Mouse (Mus musculus) cerebellum, adult 8-10 months (tissue): ENCODE measurements around the gene Slc4a1.

Experiments
- DNase-seq: peaks from one replicate; pipeline ENCODE4 v3.0.0; 2022

Gene Slc4a1

DNA sequence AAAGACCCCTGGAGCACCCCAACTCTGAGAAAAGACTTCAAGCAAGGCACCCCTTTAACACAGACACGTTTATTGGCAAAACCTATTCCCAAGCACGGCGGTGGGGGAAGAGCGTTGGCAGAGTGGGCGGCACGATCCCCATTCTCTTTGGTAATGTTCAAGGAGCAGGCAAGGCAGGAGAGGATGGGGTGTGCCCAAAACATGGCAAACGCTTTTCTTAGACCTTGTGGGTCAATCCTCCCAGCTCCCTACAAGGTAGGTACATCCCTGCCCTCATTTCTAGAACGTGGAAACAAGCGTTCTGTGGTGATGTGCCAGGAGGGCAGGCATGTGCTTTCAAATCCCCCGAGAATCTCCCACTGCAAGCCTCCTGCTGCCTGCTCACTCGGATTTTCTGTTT, 17.2 kb downstream of the Slc4a1 start:
- no peak for DNase-seq

DNA sequence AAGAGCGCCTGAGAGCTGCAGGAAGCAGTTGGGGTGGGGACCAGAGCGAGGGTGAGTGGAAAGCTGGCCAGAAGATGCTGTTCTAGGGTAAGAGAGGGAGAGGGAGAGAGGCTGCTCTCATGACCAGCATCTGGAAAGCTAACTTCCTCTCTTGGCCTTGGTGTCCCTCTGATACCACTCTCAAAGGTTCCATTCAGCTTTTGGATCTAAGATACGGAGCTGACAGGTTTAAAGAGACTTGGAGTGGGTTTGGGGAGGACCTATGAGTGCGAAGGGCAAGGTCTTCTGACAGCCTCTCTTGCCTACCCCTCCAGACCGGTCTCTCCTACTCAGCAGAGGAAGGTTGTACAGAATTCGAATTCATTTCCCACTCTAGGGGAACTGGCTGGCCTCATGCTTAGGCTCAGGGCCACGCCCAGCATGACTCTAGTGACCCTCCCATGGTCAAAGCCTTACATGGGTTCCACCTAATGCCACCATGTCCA, 17.9 kb downstream of the Slc4a1 start:
- DNase-seq: no peak

DNA sequence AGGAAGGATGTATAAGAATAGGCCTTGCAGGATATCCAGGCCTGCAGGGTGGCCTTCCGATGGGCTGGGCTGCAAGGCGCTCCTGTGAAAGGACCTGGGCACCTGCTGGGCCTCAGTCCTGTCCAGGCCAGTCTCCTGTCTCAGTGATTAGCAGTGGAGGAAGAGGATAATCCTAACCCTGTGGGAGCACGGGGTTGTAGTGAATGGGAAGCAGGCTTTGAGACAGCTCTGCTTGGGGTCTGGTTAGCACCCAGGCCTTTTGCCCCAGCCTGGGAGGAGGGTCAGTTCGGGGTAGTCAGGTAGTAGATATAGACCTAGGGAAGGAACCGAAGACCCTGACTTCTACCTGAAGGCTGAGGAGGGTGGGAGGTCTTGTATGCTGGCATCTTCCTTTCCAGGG, 18.3 kb downstream of the Slc4a1 start:
- DNase-seq: no peak

GRCm38 (mm10) chr11:102346926-102347325, 19.1 kb downstream of the Slc4a1 start:
- no peak for DNase-seq

DNA sequence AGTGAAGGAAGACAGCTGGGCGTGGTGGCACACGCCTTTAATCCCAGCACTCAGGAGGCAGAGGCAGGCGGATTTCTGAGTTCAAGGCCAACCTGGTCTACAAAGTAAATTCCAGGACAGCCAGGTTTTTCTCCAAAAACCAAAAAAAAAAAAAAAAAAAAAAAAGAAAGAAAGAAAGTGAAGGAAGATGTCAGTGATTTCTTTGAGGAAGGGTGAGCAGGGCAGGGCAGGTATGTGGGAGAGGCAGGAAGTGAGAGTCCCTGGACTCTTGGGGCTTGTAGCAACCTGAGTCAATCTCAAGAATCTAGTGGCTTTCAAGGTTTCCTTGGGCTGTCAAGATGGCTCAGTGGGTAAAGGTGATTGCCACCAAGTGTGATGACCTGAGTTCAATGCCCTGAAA, 21.5 kb downstream of the Slc4a1 start:
- no peak for DNase-seq

DNA sequence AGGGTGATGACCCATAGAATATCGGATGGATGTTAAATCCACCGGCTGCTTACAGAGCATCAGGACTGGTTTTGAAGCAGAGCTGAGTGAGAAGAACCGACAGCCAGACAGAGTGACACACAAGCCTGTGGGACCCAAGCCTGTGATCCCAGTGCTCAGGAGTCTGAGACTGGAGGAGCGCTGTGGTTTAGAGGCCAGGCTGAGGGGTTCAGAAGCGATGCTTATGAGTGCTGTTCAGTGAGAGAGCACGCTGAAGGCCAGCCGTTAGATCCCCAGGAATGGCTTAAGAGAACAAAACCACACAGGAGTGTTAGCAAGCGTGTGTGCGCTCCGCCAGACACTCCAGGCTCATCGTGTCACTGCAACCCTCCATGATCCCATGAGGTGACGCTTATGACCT, 23.3 kb downstream of the Slc4a1 start:
- no peak for DNase-seq

DNA sequence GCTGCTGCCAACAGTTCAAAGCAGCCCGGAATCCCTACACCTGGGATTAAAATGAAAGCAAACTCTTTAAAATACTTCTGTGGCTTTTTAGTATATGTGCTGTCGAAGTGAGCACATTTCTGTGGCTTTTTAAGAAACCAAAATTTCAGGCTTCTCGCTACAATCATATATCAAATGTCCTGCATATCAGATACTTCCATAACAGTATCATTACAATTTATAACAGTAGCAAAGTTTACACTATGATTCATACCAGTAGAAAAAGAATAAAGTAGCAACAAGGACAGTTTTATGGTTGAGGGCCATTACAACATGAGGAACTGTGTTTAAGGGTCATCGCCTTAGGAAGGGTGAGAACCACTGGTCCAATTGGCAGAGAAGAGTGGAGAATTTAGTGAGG, 24.9 kb downstream of the Slc4a1 start:
- DNase-seq: no peak

DNA sequence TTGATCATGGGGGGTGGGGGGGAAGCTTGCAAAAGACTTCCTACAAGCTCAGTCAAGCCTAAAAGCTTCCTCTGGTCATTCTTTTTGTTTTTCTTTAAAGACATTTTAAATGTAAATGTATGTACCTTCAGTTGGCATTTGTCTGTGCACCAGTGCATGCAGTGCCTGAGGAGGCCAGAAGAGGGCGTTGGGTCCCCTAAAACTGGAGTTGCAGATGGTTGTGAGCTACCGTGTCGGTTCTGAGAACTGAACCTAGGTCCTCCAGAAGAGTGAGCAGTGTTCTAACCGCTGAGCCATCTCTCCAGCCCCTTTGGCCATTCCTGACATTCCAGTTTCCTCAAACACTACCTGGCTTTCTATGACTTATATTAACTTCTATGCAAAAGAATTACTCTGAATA, 26.4 kb downstream of the Slc4a1 start:
- DNase-seq: peak; percentile 60

DNA sequence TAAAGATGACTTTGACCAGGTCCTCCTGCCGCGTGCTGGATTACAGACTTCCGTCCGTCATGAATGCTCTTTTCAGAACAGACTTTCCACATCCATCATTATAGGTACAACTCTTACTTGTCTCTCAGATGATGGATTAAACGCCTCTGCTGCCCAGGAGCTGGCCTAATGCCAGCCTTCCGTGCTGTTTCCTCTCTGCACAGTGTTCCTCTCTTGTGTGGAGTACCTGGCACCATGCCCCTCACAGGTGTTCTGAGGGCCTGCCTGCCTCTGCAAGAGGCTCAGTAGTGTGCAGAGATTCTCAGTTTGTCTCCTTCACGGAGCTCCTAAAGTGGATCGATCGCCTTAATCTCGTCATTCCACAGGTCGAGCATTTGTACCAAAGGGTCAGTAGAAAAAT, 26.8 kb downstream of the Slc4a1 start:
- peak; percentile 76 for DNase-seq

DNA sequence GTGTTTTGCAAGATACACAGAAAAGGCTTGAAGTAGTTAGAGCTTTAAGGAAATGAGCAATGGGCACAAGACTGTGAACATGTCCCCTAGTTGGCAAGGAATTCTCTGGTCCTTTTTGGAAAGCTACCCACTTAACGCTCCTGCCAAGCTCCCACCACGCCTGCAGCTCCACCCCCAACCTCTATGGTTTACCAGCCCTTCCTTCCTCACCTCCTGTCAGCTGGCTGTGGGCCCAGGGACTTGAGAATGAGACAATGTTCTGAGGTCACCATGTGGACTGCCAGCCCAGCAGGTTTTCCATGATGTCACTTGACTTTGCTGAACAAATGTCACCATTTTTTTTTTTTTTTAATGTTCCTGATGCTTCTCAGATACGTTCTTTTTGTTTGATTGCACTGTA, 27.4 kb downstream of the Slc4a1 start:
- DNase-seq: peak; percentile 96

GRCm38 (mm10) chr11:102337921-102338320, 28.1 kb downstream of the Slc4a1 start:
- DNase-seq: no peak

GRCm38 (mm10) chr11:102336191-102336590, 29.8 kb downstream of the Slc4a1 start:
- no peak for DNase-seq

DNA sequence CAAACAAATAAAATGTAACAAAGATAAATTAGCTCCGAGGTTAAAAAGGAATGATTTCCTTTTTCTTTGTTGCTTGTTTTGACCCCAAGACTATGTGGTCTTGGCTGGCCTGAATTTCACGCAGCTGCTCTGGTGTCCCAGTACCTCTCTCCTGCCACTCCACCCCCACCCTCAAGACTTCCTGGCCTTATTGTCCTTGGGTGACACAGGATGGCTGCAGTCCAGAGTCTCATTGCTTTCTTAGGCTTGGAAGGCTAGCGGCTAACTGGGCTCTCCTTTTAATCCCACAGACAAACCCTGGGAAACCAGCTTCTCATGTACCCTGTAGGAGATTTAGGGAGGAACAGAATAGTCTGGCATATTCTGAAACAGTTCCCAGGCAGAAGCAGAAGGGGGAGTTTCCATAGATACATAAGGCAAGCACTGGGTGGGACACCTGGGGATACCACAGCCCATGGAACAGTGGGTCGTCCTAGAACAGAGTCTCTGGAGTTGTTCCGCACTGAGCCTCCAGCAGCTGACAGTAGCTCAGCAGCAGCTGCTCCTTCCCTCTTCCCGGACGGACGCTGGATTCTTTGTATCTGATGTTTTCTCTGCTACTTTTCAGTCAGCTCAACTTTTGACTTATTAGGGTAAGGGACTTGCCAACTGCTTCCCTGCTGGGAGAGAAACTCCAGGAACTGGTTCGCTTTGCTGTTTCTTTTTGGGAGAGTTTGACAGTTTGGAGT, 30.9 kb downstream of the Slc4a1 start:
- DNase-seq: no peak

GRCm38 (mm10) chr11:102334010-102334409, 32.0 kb downstream of the Slc4a1 start:
- DNase-seq: no peak

DNA sequence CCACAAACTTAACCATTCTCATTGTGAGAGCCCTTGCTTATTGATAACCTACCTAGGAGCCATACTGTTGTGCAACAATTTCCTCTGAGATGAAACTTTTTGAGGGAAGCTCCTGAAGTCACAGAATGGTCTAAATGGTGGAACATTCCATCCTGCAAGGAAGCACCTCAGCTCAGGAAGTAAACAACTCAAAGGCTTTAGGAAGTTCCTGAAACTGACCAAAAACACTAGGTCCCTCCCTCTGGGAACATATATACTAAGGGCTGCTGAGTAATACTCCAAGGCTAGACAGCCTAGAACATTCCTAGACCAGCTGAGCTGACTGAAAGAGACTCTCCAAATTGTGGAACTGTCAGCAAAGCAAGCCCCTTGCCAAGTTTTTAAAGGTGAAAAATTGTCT, 32.9 kb downstream of the Slc4a1 start:
- no peak for DNase-seq

DNA sequence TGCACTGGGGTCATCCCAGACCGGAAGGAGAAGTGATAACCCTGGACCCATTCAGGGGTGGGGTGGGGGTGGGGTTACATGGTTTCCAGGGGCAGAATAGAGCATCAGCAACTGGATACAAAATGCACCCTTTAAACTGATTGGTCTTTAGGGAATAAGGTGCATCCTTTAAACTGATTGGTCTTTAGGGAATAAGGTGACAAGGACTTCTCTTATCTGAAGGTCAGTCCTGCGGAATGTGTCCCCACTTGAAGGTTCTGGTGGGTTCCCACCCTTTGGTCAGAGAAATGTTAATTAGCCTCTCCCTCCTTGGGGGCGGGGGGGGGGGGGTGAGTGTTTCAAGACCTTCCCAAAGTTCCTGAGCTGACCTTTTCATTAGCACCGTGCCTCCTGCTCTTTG, 34.2 kb downstream of the Slc4a1 start:
- no peak for DNase-seq

GRCm38 (mm10) chr11:102330039-102330438, 36.0 kb downstream of the Slc4a1 start:
- DNase-seq: no peak

DNA sequence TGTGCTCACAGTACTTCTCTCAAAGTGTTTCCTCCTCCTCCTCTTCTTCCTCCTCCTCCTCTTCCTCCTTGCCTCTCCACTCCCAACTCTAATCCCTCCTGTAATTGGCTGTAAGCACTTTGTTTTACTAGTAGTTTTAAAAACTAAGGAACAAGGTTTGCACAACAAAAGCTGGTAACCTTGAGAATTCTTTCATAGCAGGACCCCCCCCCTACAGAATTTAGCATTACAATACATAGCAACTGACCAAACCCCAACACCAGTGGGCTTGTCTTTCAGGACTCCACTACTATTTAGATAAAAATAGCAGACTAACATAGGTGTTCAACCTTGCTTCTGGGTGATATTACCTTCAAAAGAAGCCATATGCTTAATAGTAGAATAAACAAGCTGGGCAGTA, 36.5 kb downstream of the Slc4a1 start:
- DNase-seq: no peak

DNA sequence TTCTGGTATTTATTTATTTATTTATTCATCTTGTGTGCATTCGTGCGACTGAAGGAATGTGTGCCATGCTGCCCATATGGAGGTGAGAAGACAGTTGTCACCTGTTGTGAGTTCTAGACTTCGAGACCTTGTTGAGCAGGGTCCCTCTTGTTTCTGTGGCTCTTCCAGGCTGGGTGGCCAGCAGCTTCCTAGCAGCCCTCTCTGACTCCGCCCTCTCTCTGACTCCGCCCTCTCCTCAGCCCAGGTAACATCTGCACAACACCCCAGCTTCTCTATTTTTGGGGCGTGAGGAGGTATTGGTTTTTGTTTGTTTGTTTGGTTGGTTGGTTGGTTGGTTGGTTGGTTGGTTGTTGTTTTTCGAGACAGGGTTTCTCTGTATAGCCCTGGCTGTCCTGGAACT, 38.2 kb downstream of the Slc4a1 start:
- DNase-seq: no peak

- no peak for DNase-seq
Observed at GRCm38 (mm10) chr11:102327250-102327649, 38.8 kb downstream of the Slc4a1 start.

- no peak for DNase-seq
Observed at GRCm38 (mm10) chr11:102323516-102323915, 42.5 kb downstream of the Slc4a1 start.

DNA sequence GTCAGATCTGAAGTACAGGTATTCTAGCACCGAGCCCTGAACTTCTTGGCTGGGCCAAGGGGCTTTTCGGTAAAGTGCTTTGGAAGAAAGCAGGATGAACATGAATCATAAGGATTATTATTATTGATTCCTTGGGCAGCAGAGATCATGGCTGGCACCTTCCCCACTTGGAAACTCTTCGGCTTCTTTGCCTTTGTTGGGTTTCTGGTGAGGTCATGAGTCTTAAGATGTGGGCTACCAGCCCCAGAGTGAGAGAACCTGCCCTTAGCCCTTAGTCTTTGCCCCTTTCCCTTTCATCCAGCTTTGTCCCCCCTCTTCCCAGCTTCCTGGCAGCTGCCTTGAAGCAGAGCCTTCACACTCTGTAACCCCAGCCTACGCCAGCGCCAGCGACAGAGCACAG, 44.1 kb downstream of the Slc4a1 start:
- DNase-seq: no peak

GRCm38 (mm10) chr11:102320686-102321005, 45.4 kb downstream of the Slc4a1 start:
- peak; percentile 80 for DNase-seq

DNA sequence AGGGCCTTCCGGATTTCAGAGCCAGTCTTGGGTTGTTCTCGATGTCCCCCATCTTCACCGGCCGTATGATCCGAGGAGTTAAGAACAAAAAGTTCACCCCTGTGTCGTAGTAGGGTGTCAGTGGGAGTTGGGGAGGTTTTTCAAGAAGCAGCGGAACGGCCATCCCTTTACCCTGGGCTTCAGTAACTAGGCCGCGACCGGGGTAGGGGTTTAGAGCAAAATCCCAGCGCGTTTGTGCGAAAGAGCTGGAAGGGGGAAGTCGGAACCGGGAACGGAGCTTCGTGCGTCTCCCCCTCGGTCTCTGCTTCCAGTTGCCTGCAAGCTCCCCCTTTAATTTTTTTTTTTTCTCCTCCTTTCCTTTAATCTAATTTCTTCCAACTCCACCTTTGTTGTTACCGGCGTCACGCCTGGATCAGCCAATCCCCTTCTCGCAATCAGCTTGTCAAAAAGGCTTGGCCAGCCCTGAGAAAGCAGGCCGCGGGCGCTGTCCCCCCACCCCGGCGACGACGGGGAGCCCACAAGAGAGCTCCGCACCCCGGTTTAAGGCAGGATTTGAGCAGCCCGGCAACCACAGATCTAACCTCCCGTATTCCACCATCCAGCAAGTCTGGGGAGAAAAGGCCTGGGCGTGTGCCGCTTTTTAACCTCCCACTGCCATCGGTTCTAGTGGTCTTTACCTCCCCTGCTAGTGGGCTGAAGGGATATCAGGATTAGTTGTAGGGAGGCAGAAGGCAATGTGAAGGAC, 45.9 kb downstream of the Slc4a1 start:
- peak; percentile 88 for DNase-seq

DNA sequence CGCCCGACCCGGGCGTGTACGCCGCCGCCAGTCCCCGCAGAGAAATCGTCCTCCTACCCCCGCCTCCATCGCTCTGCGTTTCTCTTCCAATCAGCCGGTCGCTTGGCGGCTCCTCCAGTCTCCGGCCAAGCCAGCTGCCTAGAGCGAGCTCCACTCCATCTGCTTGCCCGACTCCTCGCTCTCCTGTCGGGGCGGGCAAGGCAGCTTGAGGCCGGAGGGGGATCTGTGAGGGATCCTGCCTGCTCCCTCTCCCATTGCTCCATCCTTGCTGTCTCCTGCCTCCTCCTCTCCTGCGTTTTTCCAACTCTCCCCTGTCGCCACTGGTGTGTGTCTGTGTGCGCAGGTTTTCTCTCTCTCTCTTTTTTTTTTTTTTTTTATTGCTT, 46.6 kb downstream of the Slc4a1 start, which contains the start of gene Ubtf:
TSS of gene Ubtf (minus strand) at position 333 of the 383 bp plus-strand sequence.
- peak; percentile 91 for DNase-seq
